Mouse (Mus musculus): ENCODE results near the gene Marcks.

GRCm38 (mm10) chr10:37129652-37130051 is 9.1 kb downstream of the Marcks start:
- TF ChIP-seq CTCF (IDR thresholded peaks at IDR 0.05; ENCODE audit: borderline replicate concordance, insufficient read depth, low read length) = no peak
- no peak for TF ChIP-seq POLR2A (IDR thresholded peaks at IDR 0.05; ENCODE audit: low read depth, low read length)

Measured in embryonic fibroblast, embryonic 13.5 days (primary cell).